Mouse (Mus musculus): ENCODE data around the gene Fam129c. TPM values are rescaled to one million over a fixed set of nuclear protein-coding genes. Genes with fewer than 3 reads are reported as not detected.

The Fam129c gene
- polyA plus RNA-seq, 1 experiment from 2014 or later = 6.6 TPM

DNA sequence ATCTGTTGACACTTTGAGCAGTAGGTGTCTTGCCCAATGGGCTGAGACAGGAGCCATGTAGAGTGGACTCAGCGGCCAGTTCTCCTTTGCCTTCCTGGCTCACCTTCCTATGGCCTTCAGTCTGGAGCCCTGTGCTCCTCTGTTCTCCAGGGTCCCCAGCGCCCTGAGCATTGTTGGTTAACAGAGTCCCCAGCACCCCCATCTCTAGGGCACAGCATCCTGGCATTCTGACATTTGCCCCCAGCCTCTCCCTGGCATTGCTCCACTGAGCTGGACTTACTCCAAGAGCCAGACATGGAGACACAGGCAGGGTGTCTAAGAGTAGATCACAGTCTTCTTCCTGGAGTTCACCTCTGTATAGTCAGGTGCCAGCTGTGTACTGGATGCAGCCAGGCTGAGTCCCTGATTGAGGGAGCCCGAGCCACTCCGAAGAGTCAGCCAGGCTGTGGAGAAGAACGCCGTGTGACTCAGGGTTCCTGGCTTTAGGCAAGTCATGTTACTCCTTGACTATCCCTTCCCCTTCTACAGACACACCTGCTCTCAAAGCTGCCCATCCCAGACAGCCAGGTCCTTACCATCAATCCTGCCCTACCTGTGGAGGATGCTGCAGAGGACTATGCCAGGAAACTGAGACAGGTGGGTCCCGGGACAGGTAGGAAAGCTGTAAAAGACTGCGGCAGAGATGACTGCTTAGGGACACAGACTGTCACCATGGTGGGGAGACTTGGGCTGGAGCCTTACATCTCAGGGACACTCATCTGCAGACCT lies 3.7 kb upstream of the Fam129c start:
- Histone ChIP-seq H3K27me3 (peaks cover 9% of the 10 kb centered on the region; the same call in 1 of the 2 replicates), H3K36me3 (peaks cover 7% of the 10 kb centered on the region), H3K9ac (replicated peaks) (no peak overlapping the region), H3K4me1 (replicated peaks) (peaks cover 30% of the 10 kb centered on the region), H3K4me2 (0 out of 2 replicates have a peak overlapping the region, but pooled peaks have one; percentile 94), H3K4me3 (replicated peaks) (peak overlapping the region; percentile 88; the same call in 1 of the 2 replicates), H3K9me3 (no peaks in the 10 kb centered on the region), H3K27ac (no peak overlapping the region)
- WGBS = 96% methylated on average over 8 of the region's 8 CpGs
- ATAC-seq (ENCODE audit: insufficient number of reproducible peaks, insufficient read depth, low FRiP score, low TSS enrichment, low read depth) = no peak

DNA sequence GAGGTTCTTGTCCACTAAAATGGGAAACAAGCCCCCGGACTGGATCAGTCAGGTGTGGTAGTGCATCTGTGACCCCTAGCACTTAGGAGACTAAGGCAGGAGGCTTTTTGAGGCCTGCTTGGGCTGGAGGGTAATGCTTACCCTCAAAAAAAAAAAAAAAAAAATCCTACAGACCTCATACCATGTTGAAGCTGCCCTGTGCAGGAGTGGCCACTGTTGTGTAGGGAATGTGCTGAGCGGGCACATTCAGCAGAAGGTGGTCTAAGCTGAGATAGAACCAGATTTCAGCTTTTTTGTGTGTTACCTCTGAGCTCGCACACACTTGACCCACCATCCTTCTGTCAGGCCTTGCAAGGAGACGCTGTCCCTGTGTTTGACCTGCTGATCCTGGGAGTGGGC lies 3.1 kb upstream of the Fam129c start:
- H3K9ac ChIP-seq (replicated peaks) = no peak overlapping the region
- 93% methylated on average over 4 of the region's 4 CpGs for WGBS
- H3K27ac ChIP-seq = no peak overlapping the region
- H3K4me1 ChIP-seq (replicated peaks) = peaks cover 30% of the 10 kb centered on the region
- ATAC-seq (ENCODE audit: insufficient number of reproducible peaks, insufficient read depth, low FRiP score, low TSS enrichment, low read depth) = no peak
- peaks cover 9% of the 10 kb centered on the region; the same call in 1 of the 2 replicates for H3K27me3 ChIP-seq
- no peak overlapping the region for H3K4me3 ChIP-seq (replicated peaks)
- H3K36me3 ChIP-seq = peaks cover 12% of the 10 kb centered on the region
- H3K9me3 ChIP-seq = no peaks in the 10 kb centered on the region
- H3K4me2 ChIP-seq = no peak overlapping the region

DNA sequence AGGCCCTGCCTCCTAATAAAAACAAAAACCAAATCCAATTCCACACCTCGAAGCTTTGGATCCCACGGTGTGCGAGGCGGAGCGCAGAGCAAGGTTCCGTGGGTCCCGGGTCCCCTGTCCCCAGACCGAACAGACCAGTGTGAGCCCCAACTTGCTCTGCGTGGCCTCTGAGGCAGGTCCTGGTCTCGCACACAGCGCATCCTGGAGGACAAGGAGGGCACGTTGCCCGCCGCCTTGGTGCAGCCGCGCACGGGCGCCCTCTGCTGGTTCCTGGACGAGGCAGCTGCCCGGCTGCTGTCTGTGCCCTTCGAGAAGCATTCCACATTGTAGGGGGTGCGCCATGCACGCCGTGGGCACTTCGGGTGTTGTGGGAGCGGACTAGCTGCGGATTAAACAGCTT lies 1.6 kb upstream of the Fam129c start:
- H3K4me3 ChIP-seq (replicated peaks) = no peak overlapping the region
- H3K9me3 ChIP-seq = no peaks in the 10 kb centered on the region
- peaks cover 14% of the 10 kb centered on the region for H3K36me3 ChIP-seq
- H3K27me3 ChIP-seq = peaks cover 18% of the 10 kb centered on the region
- 0 out of 2 replicates have a peak overlapping the region, but pooled peaks have one; percentile 15 for H3K4me2 ChIP-seq
- H3K4me1 ChIP-seq (replicated peaks) = peaks cover 28% of the 10 kb centered on the region
- ATAC-seq (ENCODE audit: insufficient number of reproducible peaks, insufficient read depth, low FRiP score, low TSS enrichment, low read depth) = no peak
- no peak overlapping the region for H3K9ac ChIP-seq (replicated peaks)
- H3K27ac ChIP-seq = no peak overlapping the region
- 8% methylated on average over 27 of the region's 27 CpGs for WGBS

DNA sequence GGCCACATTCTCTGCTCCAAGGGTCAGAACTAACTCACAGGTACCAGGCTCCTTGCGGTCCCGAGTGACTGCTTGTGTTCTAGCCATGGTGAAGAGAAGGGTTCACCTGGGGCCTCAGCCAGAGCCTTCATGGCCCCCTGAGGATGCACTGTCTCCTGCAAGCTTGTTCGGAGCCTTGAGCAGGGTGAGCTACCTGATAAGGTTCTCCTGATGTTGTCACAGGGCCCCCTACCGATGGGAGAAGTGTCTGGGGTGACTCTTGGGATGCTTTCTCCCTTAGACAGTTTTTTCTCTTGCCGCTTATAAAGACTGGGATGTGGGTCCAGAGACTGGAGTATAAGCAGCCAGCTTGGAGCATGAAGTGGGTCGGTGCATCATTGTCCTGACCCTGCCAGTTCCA lies 1.1 kb upstream of the Fam129c start:
- Histone ChIP-seq H3K9me3 (no peaks in the 10 kb centered on the region), H3K4me3 (replicated peaks) (no peak overlapping the region), H3K4me2 (no peak overlapping the region), H3K9ac (replicated peaks) (no peak overlapping the region), H3K27ac (no peak overlapping the region), H3K27me3 (peaks cover 20% of the 10 kb centered on the region), H3K4me1 (replicated peaks) (peaks cover 22% of the 10 kb centered on the region), H3K36me3 (peaks cover 14% of the 10 kb centered on the region)
- 56% methylated on average over 6 of the region's 6 CpGs for WGBS
- ATAC-seq (ENCODE audit: insufficient number of reproducible peaks, insufficient read depth, low FRiP score, low TSS enrichment, low read depth) = no peak

DNA sequence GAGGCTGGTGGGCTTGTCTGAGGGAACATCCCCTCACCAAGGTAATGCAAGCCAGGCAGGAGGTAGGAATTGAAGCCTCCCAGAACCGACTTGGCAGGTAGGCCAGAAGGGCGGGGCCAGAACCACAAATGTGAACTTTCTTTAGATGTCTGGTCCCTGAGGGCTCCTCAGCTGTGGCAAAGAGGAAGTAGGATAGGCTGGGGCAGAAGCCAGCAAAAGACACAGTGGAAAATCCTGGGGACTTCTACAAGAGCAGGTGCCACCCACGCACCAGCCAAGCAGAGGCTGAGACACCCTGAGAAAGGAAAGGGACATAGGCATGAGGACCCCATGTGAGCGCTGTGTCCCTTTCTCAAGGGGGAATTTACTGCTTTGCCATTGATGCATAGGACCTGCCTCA lies 650 bp upstream of the Fam129c start:
- peaks cover 14% of the 10 kb centered on the region for H3K36me3 ChIP-seq
- peaks cover 24% of the 10 kb centered on the region for H3K27me3 ChIP-seq
- H3K4me1 ChIP-seq (replicated peaks) = peaks cover 22% of the 10 kb centered on the region
- H3K4me2 ChIP-seq = no peak overlapping the region
- H3K9ac ChIP-seq (replicated peaks) = no peak overlapping the region
- H3K27ac ChIP-seq = no peak overlapping the region
- H3K4me3 ChIP-seq (replicated peaks) = no peak overlapping the region
- no peaks in the 10 kb centered on the region for H3K9me3 ChIP-seq
- WGBS = 82% methylated on average over 4 of the region's 4 CpGs
- no peak for ATAC-seq (ENCODE audit: insufficient number of reproducible peaks, insufficient read depth, low FRiP score, low TSS enrichment, low read depth)

DNA sequence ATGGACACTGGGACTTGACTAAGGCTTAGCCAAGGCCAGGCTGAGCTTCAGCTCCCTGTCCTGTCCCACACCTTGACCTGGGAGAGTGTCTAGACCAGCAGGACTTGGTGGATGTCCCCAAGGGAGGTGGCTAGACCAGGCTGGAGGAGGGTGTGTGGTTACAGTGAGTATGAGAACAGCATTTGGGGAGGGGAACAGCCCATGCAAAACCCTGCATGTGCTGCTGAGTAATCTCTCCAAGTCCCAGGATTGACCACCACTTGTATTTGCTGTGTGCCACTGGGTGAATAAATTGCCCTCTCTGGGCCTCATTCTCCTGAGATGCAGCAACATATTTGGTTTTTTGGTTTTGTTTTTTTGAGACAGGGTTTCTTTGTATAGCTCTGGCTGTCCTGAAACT lies 927 bp downstream of the Fam129c start:
- Histone ChIP-seq H3K27ac (no peak overlapping the region), H3K36me3 (peaks cover 14% of the 10 kb centered on the region), H3K9ac (replicated peaks) (no peak overlapping the region), H3K4me3 (replicated peaks) (no peak overlapping the region), H3K9me3 (no peaks in the 10 kb centered on the region), H3K4me2 (no peak overlapping the region), H3K4me1 (replicated peaks) (peaks cover 28% of the 10 kb centered on the region), H3K27me3 (peaks cover 40% of the 10 kb centered on the region)
- ATAC-seq (ENCODE audit: insufficient number of reproducible peaks, insufficient read depth, low FRiP score, low TSS enrichment, low read depth) = no peak

DNA sequence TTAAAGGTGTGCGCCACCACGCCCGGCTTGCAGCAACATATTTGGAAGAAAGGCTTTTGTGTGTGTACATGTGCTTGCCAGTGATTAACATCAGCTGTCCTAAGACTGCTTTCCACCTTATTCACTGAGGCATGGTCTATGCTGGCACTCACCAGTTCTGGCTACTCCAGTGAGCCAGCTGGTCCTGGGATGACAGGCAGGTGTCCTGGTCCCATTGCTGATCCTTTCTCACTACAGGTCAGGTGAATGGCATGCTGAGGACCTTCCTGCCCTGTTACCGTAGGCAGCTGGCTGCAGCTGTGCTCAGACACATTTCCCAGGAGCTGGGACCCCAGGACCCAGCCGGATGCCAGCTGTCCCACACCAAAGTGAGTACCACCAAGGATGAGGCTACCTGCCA lies 1.4 kb downstream of the Fam129c start:
- peaks cover 27% of the 10 kb centered on the region for H3K4me1 ChIP-seq (replicated peaks)
- H3K9me3 ChIP-seq = no peaks in the 10 kb centered on the region
- 0 out of 2 replicates have a peak overlapping the region, but pooled peaks have one; percentile 8 for H3K9ac ChIP-seq (replicated peaks)
- H3K27me3 ChIP-seq = peaks cover 44% of the 10 kb centered on the region
- WGBS = 89% methylated on average over 5 of the region's 5 CpGs
- H3K36me3 ChIP-seq = peaks cover 14% of the 10 kb centered on the region
- no peak overlapping the region for H3K4me3 ChIP-seq (replicated peaks)
- no peak overlapping the region for H3K27ac ChIP-seq
- ATAC-seq (ENCODE audit: insufficient number of reproducible peaks, insufficient read depth, low FRiP score, low TSS enrichment, low read depth) = no peak
- no peak overlapping the region for H3K4me2 ChIP-seq

DNA sequence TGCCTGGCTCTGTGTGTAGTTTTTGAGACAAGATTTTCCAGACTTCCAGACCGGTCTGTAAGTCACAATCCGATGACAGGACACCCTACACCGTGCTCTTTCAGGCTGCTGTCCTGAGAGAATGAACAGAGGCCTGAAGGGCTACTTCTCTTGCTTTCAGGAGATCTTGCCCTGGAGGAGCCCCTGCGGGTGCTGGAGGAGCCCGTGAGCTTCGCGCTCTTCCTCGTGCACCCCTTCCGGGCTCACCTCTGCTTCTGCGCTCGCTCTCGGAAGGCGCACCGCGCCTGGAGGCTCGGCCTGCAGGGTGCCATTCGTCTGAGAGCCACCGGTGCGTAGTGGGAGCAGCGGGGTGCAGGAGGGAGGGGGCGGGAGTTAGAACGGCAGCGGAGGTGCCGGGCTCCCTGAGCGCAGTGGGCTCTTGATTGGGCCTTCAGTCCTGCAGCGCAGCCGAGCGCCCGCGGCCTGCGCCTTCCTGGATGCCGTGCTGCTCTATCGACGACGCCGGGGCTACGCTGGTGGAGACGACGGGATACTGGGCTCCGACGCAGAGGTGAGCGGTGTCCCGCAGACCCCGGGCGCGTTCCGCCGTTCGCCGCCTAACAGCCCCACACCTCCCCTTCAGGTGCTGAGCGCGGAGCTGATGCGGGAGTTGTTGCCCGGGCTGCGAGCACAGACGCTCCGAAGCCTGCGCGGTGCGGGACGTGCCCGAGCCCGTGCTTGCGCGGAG lies 4.7 kb downstream of the Fam129c start:
- 2% methylated on average over 65 of the region's 65 CpGs for WGBS
- Histone ChIP-seq H3K9me3 (no peaks in the 10 kb centered on the region), H3K27ac (no peak overlapping the region), H3K4me1 (replicated peaks) (peaks cover 17% of the 10 kb centered on the region), H3K27me3 (peaks cover 51% of the 10 kb centered on the region), H3K9ac (replicated peaks) (peak overlapping the region; percentile 56), H3K4me3 (replicated peaks) (peak overlapping the region; percentile 45), H3K4me2 (peak overlapping the region; percentile 78), H3K36me3 (0 out of 2 replicates have a peak, but pooled peaks cover 7% of the 10 kb centered on the region)
- ATAC-seq (ENCODE audit: insufficient number of reproducible peaks, insufficient read depth, low FRiP score, low TSS enrichment, low read depth) = peak; percentile 27

DNA sequence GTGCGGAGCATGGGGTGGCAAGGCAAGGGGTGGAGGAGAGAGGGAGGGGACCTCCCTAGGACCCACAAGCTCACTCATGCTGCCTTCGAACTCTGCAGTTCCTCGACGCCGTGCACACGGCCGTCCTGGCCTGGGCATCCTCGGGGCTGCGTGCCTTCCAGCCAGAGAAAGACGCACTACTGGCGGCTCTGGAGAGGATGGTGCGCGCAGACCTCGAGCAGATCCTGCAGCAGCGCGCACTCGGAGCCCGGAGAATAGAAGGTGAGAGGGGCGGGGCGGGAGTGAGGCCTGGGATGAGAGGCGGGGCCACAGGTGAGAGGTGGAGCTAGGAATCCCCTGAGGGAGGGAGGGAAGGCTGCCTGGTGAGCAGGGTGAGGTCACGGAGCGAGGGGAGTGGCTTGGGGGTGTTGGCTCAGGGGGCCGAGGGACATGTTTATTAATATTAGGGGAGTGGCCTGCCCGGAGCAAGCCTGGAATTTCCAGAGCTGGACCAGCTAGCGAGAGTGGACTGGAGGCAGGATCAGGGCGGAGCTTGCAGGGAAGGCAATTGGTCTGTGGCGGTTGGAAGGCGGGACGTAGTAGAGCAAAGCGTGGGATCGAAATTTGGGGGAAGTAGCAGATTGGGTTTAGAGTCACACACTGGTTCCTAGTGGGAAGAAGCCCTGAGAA lies 5.4 kb downstream of the Fam129c start:
- Histone ChIP-seq H3K9ac (replicated peaks) (peak overlapping the region; percentile 56), H3K4me2 (peak overlapping the region; percentile 78), H3K9me3 (no peaks in the 10 kb centered on the region), H3K27me3 (peaks cover 51% of the 10 kb centered on the region), H3K27ac (no peak overlapping the region), H3K4me1 (replicated peaks) (peaks cover 17% of the 10 kb centered on the region), H3K36me3 (0 out of 2 replicates have a peak, but pooled peaks cover 7% of the 10 kb centered on the region), H3K4me3 (replicated peaks) (peak overlapping the region; percentile 45)
- ATAC-seq (ENCODE audit: insufficient number of reproducible peaks, insufficient read depth, low FRiP score, low TSS enrichment, low read depth) = peak; percentile 79
- under 1% methylated on average over 32 of the region's 32 CpGs for WGBS

DNA sequence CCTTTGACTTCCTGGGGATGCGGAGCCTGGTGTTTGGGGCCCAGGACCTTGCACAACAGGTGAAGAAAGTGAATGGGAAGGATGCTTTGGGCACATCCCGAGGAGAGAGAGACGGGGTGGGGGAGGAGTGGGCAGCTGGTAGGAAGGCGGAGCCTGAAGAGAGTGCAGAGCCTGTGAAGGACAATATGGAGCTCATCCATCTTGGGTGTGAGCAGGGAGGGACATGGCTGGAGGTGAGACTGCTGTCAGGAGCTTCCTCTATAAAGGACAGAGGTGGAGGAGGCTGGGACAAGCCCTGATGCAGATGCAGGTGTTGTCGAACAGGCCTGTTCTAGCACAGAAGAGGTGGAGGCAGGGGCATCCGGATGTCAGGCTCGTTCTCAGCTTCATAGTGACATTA lies 6.6 kb downstream of the Fam129c start:
- ATAC-seq (ENCODE audit: insufficient number of reproducible peaks, insufficient read depth, low FRiP score, low TSS enrichment, low read depth) = no peak
- H3K4me3 ChIP-seq (replicated peaks) = no peak overlapping the region
- 48% methylated on average over 7 of the region's 7 CpGs for WGBS
- no peak overlapping the region for H3K9ac ChIP-seq (replicated peaks)
- H3K4me2 ChIP-seq = no peak overlapping the region
- H3K36me3 ChIP-seq = 0 out of 2 replicates have a peak, but pooled peaks cover 5% of the 10 kb centered on the region
- peaks cover 17% of the 10 kb centered on the region for H3K4me1 ChIP-seq (replicated peaks)
- peaks cover 51% of the 10 kb centered on the region for H3K27me3 ChIP-seq
- no peaks in the 10 kb centered on the region for H3K9me3 ChIP-seq
- H3K27ac ChIP-seq = no peak overlapping the region

Measured in limb, embryonic 12.5 days (tissue).